8 mouse cellular contexts compared by ENCODE assay signal in genomic region chr7:126265949-126266348, GRCm38 (mm10). TPM values are rescaled to one million over a fixed set of nuclear protein-coding genes. Genes with fewer than 3 reads are reported as not detected.
DNase-seq lines count a peak whose midpoint lies in the region; ATAC-seq and TF ChIP-seq lines count a peak whose summit lies in the region.

No protein-coding gene starts in this region.

- ATAC-seq in liver, embryonic 12.5 days: no peak
- ATAC-seq in limb, embryonic 14.5 days (ENCODE audit: low FRiP score, low read depth): peak; percentile 38; the same call in 1 of the 2 replicates
- no peak for ATAC-seq in erythroid progenitor cell, adult 5-6 weeks (replicated peaks; ENCODE audit: low FRiP score, poor library complexity, severe bottlenecking)

- no peak for TF ChIP-seq POLR2A in limb, embryonic 14.5 days (IDR thresholded peaks at IDR 0.05; ENCODE audit: borderline replicate concordance, extremely low read depth, insufficient read depth, insufficient read length)

- no peak overlapping the region for H3K27ac ChIP-seq in liver, embryonic 12.5 days
- 0 out of 2 replicates have a peak overlapping the region, but pooled peaks have one; percentile 44 for H3K27ac ChIP-seq in embryonic facial prominence, embryonic 10.5 days (replicated peaks)
- H3K27ac ChIP-seq in limb, embryonic 14.5 days (replicated peaks; ENCODE audit: low read depth, low read length): no peak overlapping the region

- H3K4me2 ChIP-seq in liver, embryonic 12.5 days: no peak overlapping the region
- no peak overlapping the region for H3K4me2 ChIP-seq in limb, embryonic 14.5 days (replicated peaks; ENCODE audit: low read depth, low read length, severe bottlenecking)

- 49% methylated on average over 9 of the region's 9 CpGs for WGBS in liver, embryonic 12.5 days (ENCODE audit: insufficient replicate concordance)
- 77% methylated on average over 9 of the region's 9 CpGs for WGBS in embryonic facial prominence, embryonic 10.5 days
- 45% methylated on average over 9 of the region's 9 CpGs for WGBS in limb, embryonic 14.5 days

- peaks cover 81% of the 10 kb centered on the region for H3K27me3 ChIP-seq in liver, embryonic 12.5 days (replicated peaks)
- H3K27me3 ChIP-seq in embryonic facial prominence, embryonic 10.5 days (replicated peaks; ENCODE audit: low read depth, poor library complexity, severe bottlenecking): peaks cover 49% of the 10 kb centered on the region
- no peaks in the 10 kb centered on the region for H3K27me3 ChIP-seq in limb, embryonic 14.5 days (ENCODE audit: control insufficient read depth, insufficient read depth, low read length)

- H3K4me1 ChIP-seq in liver, embryonic 12.5 days: peaks cover 19% of the 10 kb centered on the region
- peaks cover 27% of the 10 kb centered on the region for H3K4me1 ChIP-seq in embryonic facial prominence, embryonic 10.5 days
- peaks cover 10% of the 10 kb centered on the region for H3K4me1 ChIP-seq in limb, embryonic 14.5 days (ENCODE audit: control insufficient read depth, insufficient read depth, low read length)

- peak; percentile 53 for DNase-seq in liver
- no peak for DNase-seq in embryonic facial prominence, embryonic 10.5 days (ENCODE audit: low spot score)
- DNase-seq in heart, adult 8-10 months (ENCODE audit: low spot score): peak; percentile 84
- peak; percentile 87 to 90 for DNase-seq in kidney, postnatal 25 days
- DNase-seq in limb, embryonic 14.5 days (ENCODE audit: low spot score): peak; percentile 75
- DNase-seq in skeletal muscle tissue, adult 2 months (ENCODE audit: low read depth, low spot score): peak; percentile 52

- H3K9me3 ChIP-seq in liver, embryonic 12.5 days (replicated peaks): no peaks in the 10 kb centered on the region
- no peaks in the 10 kb centered on the region for H3K9me3 ChIP-seq in embryonic facial prominence, embryonic 10.5 days
- no peaks in the 10 kb centered on the region for H3K9me3 ChIP-seq in limb, embryonic 14.5 days (ENCODE audit: control insufficient read depth, low read length)

- no peak overlapping the region for H3K9ac ChIP-seq in liver, embryonic 12.5 days
- no peak overlapping the region for H3K9ac ChIP-seq in limb, embryonic 14.5 days (ENCODE audit: low read depth, low read length, severe bottlenecking)

- H3K4me3 ChIP-seq in liver, embryonic 12.5 days: no peak overlapping the region
- H3K4me3 ChIP-seq in embryonic facial prominence, embryonic 10.5 days: no peak overlapping the region
- H3K4me3 ChIP-seq in limb, embryonic 14.5 days (replicated peaks; ENCODE audit: low read length): no peak overlapping the region

- no peaks in the 10 kb centered on the region for H3K36me3 ChIP-seq in liver, embryonic 12.5 days
- H3K36me3 ChIP-seq in embryonic facial prominence, embryonic 10.5 days (replicated peaks): no peaks in the 10 kb centered on the region
- H3K36me3 ChIP-seq in limb, embryonic 14.5 days (ENCODE audit: control insufficient read depth, insufficient read depth, low read length): no peaks in the 10 kb centered on the region

RNA-seq across cellular contexts. Expression of gene Sbk1, which starts 6.5 kb away (rescaled TPM):
- 4.2 and 5.0 TPM in 2 replicates for polyA plus RNA-seq in liver, embryonic 12.5 days (2016; fragmentation: Nextera tagmentation; extraction: Ambion mirVana)
- 91.0 and 102 TPM in 2 replicates for polyA plus RNA-seq in embryonic facial prominence, embryonic 10.5 days (2016; fragmentation: Nextera tagmentation; extraction: Ambion mirVana)
- total RNA-seq in heart, adult 8-10 months (2022): 10 to 100 TPM; 73.6 to 99.4 (median 84.5) TPM
- 47.9 and 68.3 TPM in 2 replicates for polyA plus RNA-seq in limb, embryonic 14.5 days (2012; rRNA removed)
- 50.9 and 59.6 TPM in 2 replicates for polyA plus RNA-seq in limb, embryonic 14.5 days (2014; fragmentation: Nextera tagmentation; extraction: Ambion mirVana)
- total RNA-seq in erythroid progenitor cell, adult 5-6 weeks (2015; ENCODE audit: low replicate concordance): 2.5 and 5.0 TPM in 2 replicates
- total RNA-seq in erythroid progenitor cell, adult 5-6 weeks (2017; ENCODE audit: low replicate concordance): 3.4 and 4.0 TPM in 2 replicates
